Mouse (Mus musculus) MEL (cell line): Measurements from ENCODE around the gene Klre1.

Experiments used
- CTCF ChIP-seq, 3 experiments: IDR thresholded peaks in 2 of 3; conservative IDR thresholded peaks in 1 of 3; 2 replicates each; pipeline ENCODE4 v1.5.1; 2011 to 2012; ENCODE audit warnings: low read length in 3 of 3, low read depth in 2 of 3, mild to moderate bottlenecking in 2 of 3, improper control_type of control experiment in 1 of 3, inconsistent platforms in 1 of 3, mixed read lengths in 1 of 3, moderate library complexity in 1 of 3; ENCODE audit not compliant: control insufficient read depth in 1 of 3, insufficient read depth in 1 of 3, poor library complexity in 1 of 3, severe bottlenecking in 1 of 3
- ELF1 ChIP-seq: IDR thresholded peaks from 2 replicates; pipeline ENCODE4 v1.6.1; 2014; ENCODE audit warnings: low read depth, mild to moderate bottlenecking, inconsistent platforms, low read length, improper control_type of control experiment, moderate library complexity
- ETS1 ChIP-seq: IDR thresholded peaks from 2 replicates; pipeline ENCODE4 v1.6.1; 2012; ENCODE audit warnings: low read depth, mild to moderate bottlenecking, inconsistent platforms, low read length, improper control_type of control experiment, moderate library complexity
- GABPA ChIP-seq: IDR thresholded peaks from 2 replicates; pipeline ENCODE4 v1.6.1; 2012; ENCODE audit warnings: low read depth, mild to moderate bottlenecking, inconsistent platforms, low read length, improper control_type of control experiment, moderate library complexity
- NRF1 ChIP-seq: IDR thresholded peaks from 2 replicates; pipeline ENCODE4 v1.6.1; 2014; ENCODE audit warnings: low read depth, mild to moderate bottlenecking, inconsistent platforms, low read length, improper control_type of control experiment, moderate library complexity; ENCODE audit not compliant: poor library complexity, insufficient read depth, severe bottlenecking
- RCOR1 ChIP-seq: IDR thresholded peaks from 2 replicates; pipeline ENCODE4 v1.6.1; 2012; ENCODE audit warnings: low read depth, mild to moderate bottlenecking, inconsistent platforms, low read length, improper control_type of control experiment
- SIN3A ChIP-seq: IDR thresholded peaks from 2 replicates; pipeline ENCODE4 v1.6.1; 2012; ENCODE audit warnings: low read length, improper control_type of control experiment, inconsistent platforms
- TCF12 ChIP-seq: IDR thresholded peaks from 2 replicates; pipeline ENCODE4 v1.6.1; 2014; ENCODE audit warnings: low read depth, mild to moderate bottlenecking, inconsistent platforms, low read length, improper control_type of control experiment, moderate library complexity
- UBTF ChIP-seq: IDR thresholded peaks from 2 replicates; pipeline ENCODE4 v1.6.1; 2012; ENCODE audit warnings: low read depth, mild to moderate bottlenecking, inconsistent platforms, low read length, improper control_type of control experiment, moderate library complexity, borderline replicate concordance; ENCODE audit not compliant: insufficient read depth
- USF1 ChIP-seq: IDR thresholded peaks from 2 replicates; pipeline ENCODE4 v1.6.1; 2014; ENCODE audit warnings: low read depth, mild to moderate bottlenecking, inconsistent platforms, low read length, improper control_type of control experiment, moderate library complexity
- ZC3H11A ChIP-seq: IDR thresholded peaks from 2 replicates; pipeline ENCODE4 v1.6.1; 2012; ENCODE audit warnings: low read depth, mild to moderate bottlenecking, inconsistent platforms, low read length, improper control_type of control experiment
- ZNF384 ChIP-seq: IDR thresholded peaks from 2 replicates; pipeline ENCODE4 v1.6.1; 2012; ENCODE audit warnings: low read depth, mild to moderate bottlenecking, inconsistent platforms, low read length, improper control_type of control experiment

- no peak for TF ChIP-seq CTCF (IDR thresholded peaks at IDR 0.05 in 2 of 3, conservative IDR thresholded peaks at IDR 0.05 in 1 of 3; ENCODE audit: control insufficient read depth in 1 of 3, insufficient read depth in 1 of 3, low read depth in 2 of 3, low read length in 3 of 3, poor library complexity in 1 of 3, severe bottlenecking in 1 of 3)
- no peak for TF ChIP-seq USF1
- TF ChIP-seq ZC3H11A = no peak
- TF ChIP-seq ELF1 = no peak
- TF ChIP-seq ZNF384 = no peak
- no peak for TF ChIP-seq UBTF
- no peak for TF ChIP-seq ETS1
- no peak for TF ChIP-seq GABPA
- no peak for TF ChIP-seq SIN3A
- no peak for TF ChIP-seq RCOR1
- TF ChIP-seq TCF12 = no peak
- TF ChIP-seq NRF1 = no peak
These were observed 45.2 kb upstream of the Klre1 start for GRCm38 (mm10) chr6:129532556-129532941.
